Mouse (Mus musculus) cerebral cortex, adult 2 months (tissue): ENCODE measurements around the gene Mtx1.

Experiments used
- WGBS: fragments of 180-500 bp; shearing (Covaris S2); methylation state at CpG from one replicate; pipeline ENCODE4 v1.1.7; 2018; 5-methylcytosine and 5-hydroxymethylcytosine counted together

Gene Mtx1

DNA sequence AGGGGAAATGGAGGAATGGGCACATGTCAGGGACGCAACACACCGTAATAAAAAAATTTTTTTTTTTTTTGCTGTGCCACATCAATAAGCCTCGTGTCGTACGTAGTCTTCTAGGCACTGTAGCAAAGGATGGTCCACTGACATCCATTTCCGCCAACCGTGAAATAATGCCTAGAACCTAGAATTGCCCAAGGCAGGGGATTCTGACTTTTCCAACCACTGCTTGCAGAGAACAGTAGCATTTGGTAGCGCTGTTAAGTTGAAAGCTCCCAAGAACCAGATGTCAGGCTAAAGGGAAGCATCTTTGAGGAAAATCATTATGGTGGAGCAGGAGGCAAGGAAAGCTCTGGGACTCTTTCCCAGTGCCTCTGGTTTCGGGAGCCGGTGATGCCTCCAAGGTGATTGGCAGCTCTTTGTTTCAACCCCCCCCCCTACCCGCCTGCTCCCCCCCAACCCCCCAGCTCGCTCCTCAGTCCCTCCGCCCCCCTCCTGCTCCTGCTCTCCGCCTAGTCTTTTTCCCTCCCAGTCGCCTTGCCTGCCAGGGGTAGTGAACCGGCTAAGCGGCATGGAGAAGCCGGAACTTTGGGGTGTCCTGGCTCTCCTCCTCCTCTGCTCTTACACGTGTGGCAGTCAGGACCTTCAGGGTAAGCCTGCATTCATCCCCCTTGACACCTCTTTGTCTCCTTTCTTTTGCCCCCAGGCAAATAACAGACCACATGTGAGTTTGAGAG, 12.0 kb downstream of the Mtx1 start, which contains the start of gene Thbs3:
Gene Thbs3, plus strand, starts transcription at position 500 of the 731 bp plus-strand sequence.
- WGBS: 3% methylated on average over 19 of the region's 19 CpGs

DNA sequence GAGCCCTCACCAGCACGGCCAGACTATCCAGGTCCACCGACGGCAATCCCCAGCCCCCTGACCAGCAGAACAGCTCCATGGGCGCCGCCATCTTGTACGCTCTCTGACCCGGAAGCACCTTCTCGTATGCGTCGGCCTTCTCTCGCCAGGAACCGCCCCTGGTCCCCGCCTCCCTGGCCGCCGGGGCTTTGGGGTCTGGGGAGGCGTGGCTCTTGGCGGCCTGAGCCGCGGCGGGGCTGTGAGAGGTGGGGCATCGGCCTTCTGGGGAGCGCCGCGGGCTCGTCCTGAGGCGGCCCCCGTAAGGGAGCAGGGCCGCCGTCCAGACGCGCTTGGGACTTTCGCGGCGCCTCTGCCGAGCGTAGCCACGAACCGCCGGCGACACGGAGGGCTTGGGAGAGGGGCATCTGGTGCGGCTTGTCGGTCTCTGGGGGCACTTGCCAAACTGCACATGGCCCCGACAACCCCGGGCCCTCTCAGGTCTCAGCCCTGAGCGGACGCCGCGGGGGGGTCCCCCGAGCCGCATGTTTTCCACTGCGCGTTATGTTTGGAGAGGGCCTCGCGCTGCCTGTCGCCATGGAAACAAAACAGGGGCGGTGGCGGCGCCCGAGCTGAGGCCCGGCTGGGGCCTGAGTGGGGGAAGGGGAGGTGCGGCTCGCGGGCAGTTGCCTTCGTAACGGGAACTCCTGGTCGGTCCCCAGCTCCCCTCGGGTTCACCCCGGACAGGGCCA, 12.9 kb downstream of the Mtx1 start:
- under 1% methylated on average over 69 of the region's 69 CpGs for WGBS

DNA sequence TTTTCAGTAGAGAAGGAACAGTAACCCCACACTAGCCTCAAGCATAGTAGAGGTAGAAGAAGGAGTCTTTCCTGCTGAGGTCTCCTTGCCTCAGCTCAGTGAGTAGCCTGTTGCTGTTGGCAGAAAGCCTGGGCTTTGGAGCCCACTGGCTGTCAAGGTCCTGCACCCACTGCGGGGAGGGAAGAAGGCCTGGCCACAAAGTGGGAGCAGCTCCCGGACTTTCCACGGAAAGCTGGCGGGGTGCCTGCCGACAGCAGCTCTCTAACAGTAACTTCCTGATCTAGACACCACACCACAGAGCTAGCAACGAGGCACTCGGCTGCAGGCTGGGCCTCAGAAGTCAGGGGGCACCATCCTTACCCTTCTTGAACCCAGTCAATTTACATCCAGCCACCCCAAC, 16.2 kb downstream of the Mtx1 start:
- 28% methylated on average over 7 of the region's 7 CpGs for WGBS

DNA sequence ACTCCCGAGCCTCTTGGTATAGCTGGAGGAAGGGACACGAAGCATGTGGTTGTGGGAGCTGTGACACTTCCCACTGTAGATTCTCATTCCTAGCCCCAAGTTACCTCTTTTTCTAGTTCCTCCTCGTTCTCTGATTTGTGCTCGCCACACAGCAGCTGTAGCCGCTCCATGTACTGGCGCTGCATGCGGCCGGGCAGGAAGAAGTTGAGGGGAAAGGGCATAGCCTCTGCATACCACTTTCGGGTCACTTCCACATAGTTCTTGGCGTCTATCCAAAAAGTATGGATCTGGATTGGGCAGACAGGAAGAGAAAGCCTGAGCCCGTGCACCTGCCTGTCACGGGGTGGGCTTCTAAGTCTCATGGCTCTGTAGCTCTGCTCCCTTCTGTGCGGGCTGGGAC, 16.7 kb downstream of the Mtx1 start:
- 62% methylated on average over 13 of the region's 13 CpGs for WGBS

- 83% methylated on average over 7 of the region's 7 CpGs for WGBS
Observed at GRCm38 (mm10) chr3:89209731-89210130, 17.2 kb downstream of the Mtx1 start.

- WGBS: 87% methylated on average over 6 of the region's 6 CpGs
Observed at GRCm38 (mm10) chr3:89208736-89209135, 18.2 kb downstream of the Mtx1 start.

- WGBS: 91% methylated on average over 13 of the region's 13 CpGs
Observed at GRCm38 (mm10) chr3:89208075-89208657, 18.7 kb downstream of the Mtx1 start.

- WGBS: 92% methylated on average over 2 of the region's 2 CpGs
Observed at GRCm38 (mm10) chr3:89206695-89207094, 20.2 kb downstream of the Mtx1 start.

DNA sequence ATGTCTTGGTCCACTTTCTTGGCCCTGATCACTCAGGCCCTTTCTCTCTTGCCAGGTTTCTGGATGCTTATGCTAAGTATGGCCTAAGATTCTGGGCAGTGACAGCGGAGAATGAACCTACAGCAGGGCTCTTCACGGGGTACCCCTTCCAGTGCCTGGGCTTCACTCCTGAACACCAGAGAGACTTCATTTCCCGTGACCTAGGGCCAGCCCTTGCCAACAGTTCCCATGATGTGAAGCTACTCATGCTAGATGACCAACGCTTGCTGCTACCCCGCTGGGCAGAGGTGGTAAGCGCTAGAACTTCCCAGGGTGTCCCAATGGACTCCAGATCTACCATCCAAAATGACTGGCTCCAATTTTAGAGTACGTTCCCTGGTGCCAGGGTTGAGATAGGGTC, 20.8 kb downstream of the Mtx1 start:
- WGBS: 90% methylated on average over 7 of the region's 7 CpGs

- WGBS: 17% methylated on average over 5 of the region's 5 CpGs
Observed at GRCm38 (mm10) chr3:89203142-89203514, 23.8 kb downstream of the Mtx1 start.

DNA sequence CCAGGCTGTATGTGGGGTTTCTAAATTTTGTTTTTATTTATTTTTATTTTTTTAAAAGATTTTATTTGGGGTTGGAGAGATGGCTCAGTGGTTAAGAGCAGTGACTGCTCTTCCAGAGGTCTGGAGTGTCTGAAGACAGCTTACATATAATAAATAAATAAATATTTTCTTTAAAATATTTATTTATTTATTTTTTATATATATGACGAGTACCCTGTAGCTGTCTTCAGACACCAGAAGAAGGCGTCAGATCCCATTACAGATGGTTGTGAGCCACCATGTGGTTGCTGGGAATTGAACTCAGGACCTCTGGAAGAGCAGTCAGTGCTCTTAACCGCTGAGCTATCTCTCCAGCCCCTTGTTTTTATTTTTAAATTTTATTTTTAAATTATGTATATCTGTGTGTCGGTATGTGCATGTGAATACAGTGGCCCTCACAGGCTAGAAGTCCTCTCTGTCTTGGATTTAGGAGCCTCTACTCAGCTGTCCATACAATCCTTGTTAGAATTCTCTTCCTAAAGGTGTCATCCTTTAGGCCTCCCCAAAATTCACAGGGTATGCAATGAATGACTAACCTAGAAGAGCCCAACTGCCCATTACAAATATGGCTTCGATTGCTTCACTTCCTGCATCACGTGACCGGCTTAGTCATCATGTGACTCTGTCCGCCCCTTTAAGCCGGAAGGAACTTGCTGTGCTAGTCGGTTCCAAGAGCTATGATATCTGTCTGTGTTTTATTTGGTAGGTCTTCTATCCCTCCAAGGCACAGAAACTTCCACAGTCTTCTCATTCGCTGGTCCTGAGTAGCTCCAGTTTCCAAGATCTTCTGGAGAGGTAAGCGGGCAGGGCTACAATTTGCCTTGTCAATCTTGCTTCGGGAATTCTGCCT, 24.4 kb downstream of the Mtx1 start, which contains the start of gene Gba:
Gene Gba, plus strand, starts transcription at position 676 of the 889 bp plus-strand sequence.
- WGBS: 18% methylated on average over 13 of the region's 13 CpGs

DNA sequence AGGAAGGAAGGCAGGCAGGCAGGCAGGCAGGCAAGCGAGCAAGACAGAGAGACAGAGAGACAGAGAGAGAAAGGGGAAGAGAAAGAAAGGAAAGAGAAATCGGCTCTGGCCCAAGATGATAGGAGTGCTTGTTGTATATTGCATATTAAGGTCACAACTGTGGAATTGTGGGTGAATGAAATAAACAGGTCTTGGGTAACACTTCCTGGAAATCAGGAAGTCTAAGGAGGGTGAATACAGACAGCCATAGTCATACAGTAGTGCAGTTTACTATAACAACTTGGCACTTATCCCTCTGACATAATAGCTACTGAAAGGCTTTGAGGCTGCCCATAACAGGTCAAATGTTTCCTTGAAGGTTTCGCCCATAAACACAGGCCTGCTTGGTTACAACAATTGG, 27.0 kb downstream of the Mtx1 start:
- WGBS: 75% methylated on average over 3 of the region's 3 CpGs

GRCm38 (mm10) chr3:89195979-89196877, 30.7 kb downstream of the Mtx1 start:
- 4% methylated on average over 33 of the region's 33 CpGs for WGBS

DNA sequence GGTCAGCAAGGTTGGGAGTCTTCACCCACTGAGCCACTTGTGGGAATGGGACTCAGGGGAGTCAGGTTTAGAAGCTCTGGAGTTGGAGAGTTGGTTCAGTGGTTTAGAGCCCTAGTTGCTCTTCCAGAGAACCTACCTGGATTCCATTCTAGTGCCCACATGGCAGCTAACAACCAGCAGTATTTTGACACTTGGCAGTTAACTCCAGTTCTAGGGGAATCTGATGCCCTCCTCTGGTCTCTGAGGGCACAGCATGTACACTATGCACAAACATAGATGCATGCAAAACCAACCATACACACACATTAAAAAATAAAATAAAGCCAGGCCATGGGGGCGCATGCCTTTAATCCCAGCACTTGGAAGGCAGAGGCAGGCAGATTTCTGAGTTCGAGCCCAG, 33.0 kb downstream of the Mtx1 start:
- 96% methylated on average over 2 of the region's 2 CpGs for WGBS

DNA sequence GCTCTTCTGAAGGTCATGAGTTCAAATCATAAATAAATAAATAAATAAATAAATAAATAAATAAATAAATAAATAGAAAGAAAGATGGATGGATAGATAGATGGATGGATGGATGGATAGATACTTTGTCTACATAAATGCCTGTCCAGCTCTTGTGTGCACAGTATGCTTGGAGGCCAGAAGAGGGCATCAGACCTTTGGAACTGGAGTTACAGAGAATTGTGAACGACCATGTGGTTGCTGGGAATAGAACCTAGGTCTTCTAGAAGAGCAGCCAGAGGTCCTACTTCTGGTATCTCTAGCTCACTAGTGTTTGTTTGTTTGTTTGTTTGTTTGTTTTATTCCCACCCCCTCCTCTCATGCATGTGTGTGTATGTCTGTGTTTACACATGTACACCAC, 33.5 kb downstream of the Mtx1 start:
- 76% methylated on average over 1 of the region's 1 CpGs for WGBS

GRCm38 (mm10) chr3:89190436-89190835, 36.5 kb downstream of the Mtx1 start:
- 80% methylated on average over 8 of the region's 8 CpGs for WGBS

DNA sequence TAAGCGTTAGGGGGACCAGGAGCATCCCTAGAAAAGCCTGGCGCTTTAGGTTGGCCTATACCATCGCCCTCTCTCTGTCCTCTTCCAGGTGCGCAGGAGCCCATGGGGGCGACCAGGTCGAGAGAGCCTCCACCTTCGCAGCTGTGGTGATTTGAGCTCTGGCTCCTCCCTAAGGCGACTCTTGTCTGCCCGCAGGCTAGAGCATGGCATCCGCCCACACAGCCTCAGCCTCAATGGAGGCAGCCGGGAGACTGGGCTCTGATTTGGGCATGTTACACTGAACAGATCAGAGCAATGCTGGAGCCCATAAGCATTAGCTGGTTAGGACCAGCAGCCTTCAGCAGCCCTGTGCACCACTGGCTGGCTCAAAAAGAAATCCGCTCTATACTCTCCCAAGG, 38.4 kb downstream of the Mtx1 start:
- WGBS: 64% methylated on average over 12 of the region's 12 CpGs

GRCm38 (mm10) chr3:89187690-89188477, 39.0 kb downstream of the Mtx1 start:
- 68% methylated on average over 18 of the region's 18 CpGs for WGBS

DNA sequence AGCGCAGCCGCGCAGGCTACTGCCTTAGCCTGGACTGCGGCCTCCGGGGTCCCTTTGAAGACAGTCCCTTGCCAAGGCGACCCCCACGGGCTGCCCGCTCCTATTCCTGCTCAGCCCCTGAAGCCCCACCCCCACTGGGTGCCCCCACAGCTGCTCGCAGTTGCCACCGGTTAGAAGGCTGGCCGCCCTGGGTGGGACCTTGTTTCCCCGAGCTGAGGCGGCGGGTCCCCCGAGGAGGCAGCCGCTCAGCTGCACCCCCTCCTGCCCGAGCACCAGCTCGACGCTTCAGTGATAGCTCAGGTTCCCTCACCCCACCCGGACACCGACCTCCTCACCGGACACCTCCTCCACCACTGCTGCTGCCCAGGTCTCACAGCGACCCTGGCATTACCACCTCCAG, 39.7 kb downstream of the Mtx1 start:
- 58% methylated on average over 23 of the region's 23 CpGs for WGBS

GRCm38 (mm10) chr3:89183959-89184315, 43.0 kb downstream of the Mtx1 start:
- 23% methylated on average over 6 of the region's 6 CpGs for WGBS
